Mouse (Mus musculus) forebrain, postnatal 0 days (tissue): ENCODE data around the gene Dnase1l3. TPM values are rescaled to one million over a fixed set of nuclear protein-coding genes. Genes with fewer than 3 reads are reported as not detected.
A peak's percentile ranks its signal among the peaks of the same experiment; 100 is the strongest.

Experiments
- ATAC-seq: fragments of 200-750 bp; cut with Nextera tagmentation; 2 replicates; pipeline ENCODE4 v1.8.0; 2017; ENCODE audit warnings: mild to moderate bottlenecking, moderate library complexity
- DNase-seq: peaks from one replicate; pipeline ENCODE4 v3.0.0-alpha.2; 2015
- H3K27ac ChIP-seq: fragments of 300-500 bp; sonication (generic); 2 replicates; pipeline ENCODE4 v1.5.1; 2014; ENCODE audit warnings: low read depth, mild to moderate bottlenecking, antibody characterized with exemption, low read length, moderate library complexity, mixed read lengths
- H3K27me3 ChIP-seq: fragments of 300-500 bp; sonication (generic); 2 replicates; pipeline ENCODE4 v1.6.1; 2014; ENCODE audit warnings: mild to moderate bottlenecking, low read length, mixed read lengths; ENCODE audit not compliant: insufficient read depth
- H3K36me3 ChIP-seq: fragments of 300-500 bp; sonication (generic); 2 replicates; pipeline ENCODE4 v1.6.1; 2014; ENCODE audit warnings: mild to moderate bottlenecking, moderate library complexity; ENCODE audit not compliant: insufficient read depth
- H3K4me1 ChIP-seq: fragments of 300-500 bp; sonication (generic); 2 replicates; pipeline ENCODE4 v1.6.1; 2014; ENCODE audit warnings: antibody characterized with exemption; ENCODE audit not compliant: insufficient read depth
- H3K4me2 ChIP-seq: fragments of 300-500 bp; sonication (generic); 2 replicates; pipeline ENCODE4 v1.6.1; 2014; ENCODE audit warnings: low read depth, mild to moderate bottlenecking, moderate library complexity
- H3K4me3 ChIP-seq: fragments of 300-500 bp; sonication (generic); 2 replicates; pipeline ENCODE4 v1.5.1; 2014; ENCODE audit warnings: low read depth, low read length, mixed read lengths
- H3K9ac ChIP-seq: fragments of 300-500 bp; sonication (generic); 2 replicates; pipeline ENCODE4 v1.6.1; 2014; ENCODE audit warnings: mild to moderate bottlenecking
- H3K9me3 ChIP-seq: fragments of 300-500 bp; sonication (generic); 2 replicates; pipeline ENCODE4 v1.6.1; 2016; ENCODE audit warnings: low read length
- CTCF ChIP-seq: sonication (generic); IDR thresholded peaks from 2 replicates; pipeline ENCODE4 v1.5.1; 2016; ENCODE audit warnings: antibody characterized with exemption, control low read depth, low read depth
- WGBS: fragments of 180-500 bp; shearing (Covaris S2); extraction: QIAGEN DNeasy Blood & Tissue Kit; methylation state at CpG from one replicate; pipeline ENCODE4 v1.1.7; 2014; 5-methylcytosine and 5-hydroxymethylcytosine counted together
- polyA plus RNA-seq: library from polyadenylated mRNA; unstranded; fragments of >200 nt; fragmentation: Nextera tagmentation; extraction: Ambion mirVana; gene quantifications from 2 replicates; pipeline ENCODE4 v1.2.1, GENCODE M21; 2015
- total RNA-seq: library from RNA; depleted of rRNA; stranded (reverse); fragments of >200 nt; gene quantifications from 2 replicates; pipeline ENCODE4 v1.2.3, GENCODE M21; 2014

The Dnase1l3 gene
- total and polyA plus RNA-seq, 2 experiments from 2014 or later = 0.10 TPM; not detected in 1

GRCm38 (mm10) chr14:7963160-7963559 is 31.2 kb downstream of the Dnase1l3 start:
- Histone ChIP-seq H3K4me1 (0 out of 2 replicates have a peak, but pooled peaks cover 4% of the 10 kb centered on the region), H3K9me3 (no peaks in the 10 kb centered on the region), H3K9ac (no peak overlapping the region), H3K27me3 (no peaks in the 10 kb centered on the region), H3K27ac (no peak overlapping the region), H3K4me3 (no peak overlapping the region), H3K36me3 (no peaks in the 10 kb centered on the region), H3K4me2 (no peak overlapping the region)
- WGBS = 70% methylated on average over 7 of the region's 7 CpGs
- ATAC-seq (no peak), DNase-seq (no peak)
- no peak for TF ChIP-seq CTCF

GRCm38 (mm10) chr14:7962626-7963025 is 31.7 kb downstream of the Dnase1l3 start:
- Histone ChIP-seq H3K9me3 (no peaks in the 10 kb centered on the region), H3K36me3 (no peaks in the 10 kb centered on the region), H3K27ac (no peak overlapping the region), H3K4me2 (no peak overlapping the region), H3K4me1 (0 out of 2 replicates have a peak, but pooled peaks cover 4% of the 10 kb centered on the region), H3K4me3 (no peak overlapping the region), H3K9ac (no peak overlapping the region), H3K27me3 (no peaks in the 10 kb centered on the region)
- no peak for ATAC-seq
- no peak for DNase-seq
- no peak for TF ChIP-seq CTCF
- WGBS = 84% methylated on average over 2 of the region's 2 CpGs

GRCm38 (mm10) chr14:7961714-7962113 is 32.7 kb downstream of the Dnase1l3 start:
- DNase-seq (no peak), ATAC-seq (no peak)
- no peaks in the 10 kb centered on the region for H3K9me3 ChIP-seq
- no peak overlapping the region for H3K4me3 ChIP-seq
- H3K9ac ChIP-seq = no peak overlapping the region
- H3K4me1 ChIP-seq = peaks cover 4% of the 10 kb centered on the region; the same call in 1 of the 2 replicates
- TF ChIP-seq CTCF = no peak
- H3K36me3 ChIP-seq = no peaks in the 10 kb centered on the region
- WGBS = 32% methylated on average over 5 of the region's 5 CpGs
- H3K4me2 ChIP-seq = no peak overlapping the region
- H3K27me3 ChIP-seq = no peaks in the 10 kb centered on the region
- no peak overlapping the region for H3K27ac ChIP-seq

- no peak overlapping the region for H3K27ac ChIP-seq
- no peak overlapping the region for H3K4me2 ChIP-seq
- ATAC-seq (peak; percentile 67), DNase-seq (peak; percentile 49)
- no peaks in the 10 kb centered on the region for H3K9me3 ChIP-seq
- H3K9ac ChIP-seq = no peak overlapping the region
- no peaks in the 10 kb centered on the region for H3K27me3 ChIP-seq
- TF ChIP-seq CTCF = peak; percentile 66
- no peaks in the 10 kb centered on the region for H3K36me3 ChIP-seq
- peaks cover 4% of the 10 kb centered on the region; the same call in 1 of the 2 replicates for H3K4me1 ChIP-seq
- no peak overlapping the region for H3K4me3 ChIP-seq
- WGBS = 46% methylated on average over 11 of the region's 11 CpGs
Measured at GRCm38 (mm10) chr14:7960616-7961015, 33.8 kb downstream of the Dnase1l3 start.

- WGBS = 45% methylated on average over 9 of the region's 9 CpGs
- Histone ChIP-seq H3K27ac (no peak within 1 kb of the TSS), H3K4me3 (no peak within 1 kb of the TSS), H3K4me2 (no peak within 1 kb of the TSS), H3K9ac (no peak within 1 kb of the TSS), H3K36me3 (no peaks in the 10 kb centered on the region), H3K4me1 (peaks cover 4% of the 10 kb centered on the region; the same call in 1 of the 2 replicates), H3K9me3 (no peaks in the 10 kb centered on the region), H3K27me3 (no peaks in the 10 kb centered on the region)
- ATAC-seq = peak; percentile 72
- no peak for TF ChIP-seq CTCF
- DNase-seq = no peak
Measured at GRCm38 (mm10) chr14:7957049-7957448, 37.3 kb downstream of the Dnase1l3 start, which contains the start of gene Gm45521. Gm45521 (plus strand) TSS chr14:7957288.

GRCm38 (mm10) chr14:7956427-7956826 is 37.9 kb downstream of the Dnase1l3 start:
- Histone ChIP-seq H3K36me3 (0 out of 2 replicates have a peak, but pooled peaks cover 2% of the 10 kb centered on the region), H3K9ac (no peak overlapping the region), H3K4me1 (peaks cover 3% of the 10 kb centered on the region; the same call in 1 of the 2 replicates), H3K27ac (no peak overlapping the region), H3K9me3 (no peaks in the 10 kb centered on the region), H3K4me3 (no peak overlapping the region), H3K4me2 (no peak overlapping the region), H3K27me3 (no peaks in the 10 kb centered on the region)
- TF ChIP-seq CTCF = no peak
- DNase-seq (no peak), ATAC-seq (no peak)
- 82% methylated on average over 10 of the region's 10 CpGs for WGBS

GRCm38 (mm10) chr14:7954071-7954471 is 40.3 kb downstream of the Dnase1l3 start:
- Histone ChIP-seq H3K4me3 (no peak overlapping the region), H3K9me3 (no peaks in the 10 kb centered on the region), H3K27me3 (no peaks in the 10 kb centered on the region), H3K36me3 (peaks cover 24% of the 10 kb centered on the region), H3K4me2 (no peak overlapping the region), H3K9ac (no peak overlapping the region), H3K4me1 (no peaks in the 10 kb centered on the region; the same call in 1 of the 2 replicates), H3K27ac (no peak overlapping the region)
- 31% methylated on average over 6 of the region's 6 CpGs for WGBS
- no peak for TF ChIP-seq CTCF
- DNase-seq (no peak), ATAC-seq (no peak)
